In genomic region chr3:53703126-53703505, GRCm38 (mm10) we compare ENCODE assay signal across 11 mouse cellular contexts. TPM values are rescaled to one million over a fixed set of nuclear protein-coding genes. Genes with fewer than 3 reads are reported as not detected.
DNase-seq lines count a peak whose midpoint lies in the region; ATAC-seq and TF ChIP-seq lines count a peak whose summit lies in the region.
"Had no signal": no experiment of that assay in that cellular context is flagged by ENCODE, and none has a peak within 500 bp of the region (broad histone marks: within the 10 kb centered on the region; RNA-seq: fewer than 3 reads in every experiment).

No protein-coding gene starts in this region.

- no peak overlapping the region for H3K4me3 ChIP-seq in liver, embryonic 16.5 days (ENCODE audit: low read depth, low read length)
- no peak overlapping the region for H3K4me3 ChIP-seq in liver, embryonic 11.5 days (ENCODE audit: low read depth, low read length)
- H3K4me3 ChIP-seq in intestine, postnatal 0 days (ENCODE audit: low read depth, low read length), result no peak overlapping the region

- no peak overlapping the region for H3K9ac ChIP-seq in liver, embryonic 16.5 days (ENCODE audit: low read depth, low read length)
- H3K9ac ChIP-seq in liver, embryonic 11.5 days (ENCODE audit: low read depth, low read length), result no peak overlapping the region
- H3K9ac ChIP-seq in intestine, postnatal 0 days (ENCODE audit: low read depth, low read length), result no peak overlapping the region

- no peaks in the 10 kb centered on the region for H3K9me3 ChIP-seq in liver, embryonic 16.5 days (replicated peaks; ENCODE audit: control insufficient read depth, low read length)
- no peaks in the 10 kb centered on the region for H3K9me3 ChIP-seq in liver, embryonic 11.5 days (ENCODE audit: control insufficient read depth, low read length)
- H3K9me3 ChIP-seq in intestine, postnatal 0 days (ENCODE audit: control insufficient read depth), result no peaks in the 10 kb centered on the region

- 65% methylated on average over 8 of the region's 8 CpGs for WGBS in liver, embryonic 16.5 days (ENCODE audit: insufficient replicate concordance)
- WGBS in liver, embryonic 11.5 days, result 72% methylated on average over 8 of the region's 8 CpGs
- WGBS in intestine, postnatal 0 days, result 66% methylated on average over 8 of the region's 8 CpGs

- no peak for TF ChIP-seq CTCF in intestine, postnatal 0 days (IDR thresholded peaks at IDR 0.05; ENCODE audit: low read depth)

- H3K27ac ChIP-seq in liver, embryonic 16.5 days (ENCODE audit: low read length), result no peak overlapping the region
- H3K27ac ChIP-seq in liver, embryonic 11.5 days (ENCODE audit: low read depth, low read length), result no peak overlapping the region
- H3K27ac ChIP-seq in intestine, postnatal 0 days (ENCODE audit: low read depth, low read length), result no peak overlapping the region
- H3K27ac ChIP-seq: macrophage had no signal

- H3K36me3 ChIP-seq in liver, embryonic 16.5 days (ENCODE audit: control insufficient read depth, insufficient read depth), result no peaks in the 10 kb centered on the region
- H3K36me3 ChIP-seq in liver, embryonic 11.5 days (ENCODE audit: control insufficient read depth, insufficient read depth, low read length), result no peaks in the 10 kb centered on the region
- H3K36me3 ChIP-seq in intestine, postnatal 0 days (ENCODE audit: control insufficient read depth, insufficient read depth), result no peaks in the 10 kb centered on the region

- H3K4me2 ChIP-seq in liver, embryonic 16.5 days (ENCODE audit: low read depth, low read length), result no peak overlapping the region
- H3K4me2 ChIP-seq in liver, embryonic 11.5 days, result no peak overlapping the region
- no peak overlapping the region for H3K4me2 ChIP-seq in intestine, postnatal 0 days (replicated peaks; ENCODE audit: low read depth)

- DNase-seq in embryo, embryonic 10 days (ENCODE audit: low spot score), result peak; percentile 36
- DNase-seq in embryo, embryonic 10.5 days (ENCODE audit: low spot score), result no peak
- DNase-seq in liver, embryonic 11.5 days (ENCODE audit: low spot score), result no peak
- peak; percentile 43 for DNase-seq in retina, embryonic 14.5 days (ENCODE audit: low spot score)
- DNase-seq in lung, postnatal 4 days, result no peak
- DNase-seq: adrenal gland, adult 8-10 months; heart, postnatal 4 days had no signal

- H3K27me3 ChIP-seq in liver, embryonic 16.5 days (ENCODE audit: control insufficient read depth, insufficient read depth, low read depth, low read length), result no peaks in the 10 kb centered on the region
- no peaks in the 10 kb centered on the region for H3K27me3 ChIP-seq in liver, embryonic 11.5 days (replicated peaks; ENCODE audit: control insufficient read depth, insufficient read depth, low read length)
- H3K27me3 ChIP-seq in intestine, postnatal 0 days (replicated peaks; ENCODE audit: control insufficient read depth, insufficient read depth, low read length), result no peaks in the 10 kb centered on the region

- H3K4me1 ChIP-seq in liver, embryonic 16.5 days (ENCODE audit: control insufficient read depth, low read depth, low read length), result no peaks in the 10 kb centered on the region
- H3K4me1 ChIP-seq in liver, embryonic 11.5 days (replicated peaks; ENCODE audit: control insufficient read depth, insufficient read depth, low read length), result no peaks in the 10 kb centered on the region
- H3K4me1 ChIP-seq in intestine, postnatal 0 days (replicated peaks; ENCODE audit: control insufficient read depth, insufficient read depth, low read length), result peaks cover 7% of the 10 kb centered on the region; the same call in 1 of the 2 replicates

- ATAC-seq in liver, embryonic 16.5 days (ENCODE audit: low read depth), result peak; percentile 39; the same call in 1 of the 2 replicates
- no peak for ATAC-seq in liver, embryonic 11.5 days (replicated peaks; ENCODE audit: low FRiP score)
- ATAC-seq in intestine, postnatal 0 days, result peak; percentile 81
- ATAC-seq in frontal cortex, adult (ENCODE audit: low TSS enrichment), result no peak

RNA-seq across cellular contexts. Expression of gene Frem2, which starts 46.0 kb away (rescaled TPM):
- polyA plus RNA-seq in liver, embryonic 16.5 days (2015; fragmentation: Nextera tagmentation; extraction: Ambion mirVana), result 0.29 and 0.41 TPM in 2 replicates
- 2.7 and 3.6 TPM in 2 replicates for polyA plus RNA-seq in liver, embryonic 11.5 days (2014; fragmentation: Nextera tagmentation; extraction: Ambion mirVana)
- polyA plus RNA-seq in intestine, postnatal 0 days (2015; fragmentation: Nextera tagmentation; extraction: Ambion mirVana), result 2.8 and 3.1 TPM in 2 replicates
- polyA plus RNA-seq: macrophage had no signal

Comparison
In these comparisons a context has a peak if more than half of its experiments do, and no peak if none do; other contexts are left out.
1. DNase-seq: peak in embryo, embryonic 10 days (single experiment) and retina, embryonic 14.5 days (single experiment); none in embryo, embryonic 10.5 days (single experiment), liver, embryonic 11.5 days (single experiment) and lung, postnatal 4 days (0 of 2).
2. ATAC-seq: peak in liver, embryonic 16.5 days (single experiment) and intestine, postnatal 0 days (single experiment); none in liver, embryonic 11.5 days (single experiment) and frontal cortex, adult (single experiment).